Mouse (Mus musculus) heart, embryonic 13.5 days (tissue): Measurements from ENCODE around the gene Traip. TPM values are rescaled to one million over a fixed set of nuclear protein-coding genes. Genes with fewer than 3 reads are reported as not detected.
"Not testable (repeated sequence)": the region's sequence is repeated elsewhere in the genome, so short reads cannot be mapped to it uniquely, and the experiment has no call there.

Source experiments
- ATAC-seq: fragments of 200-750 bp; cut with Nextera tagmentation; 2 replicates; pipeline ENCODE4 v1.8.0; 2017; ENCODE audit warnings: moderate TSS enrichment; ENCODE audit not compliant: insufficient number of reproducible peaks, low FRiP score, low TSS enrichment; ENCODE audit errors: extremely low read depth
- H3K27ac ChIP-seq: fragments of 300-500 bp; sonication (generic); replicated peaks from 2 replicates; pipeline ENCODE4 v1.5.1; 2015; ENCODE audit warnings: moderate library complexity, mild to moderate bottlenecking, inconsistent platforms
- H3K27me3 ChIP-seq: fragments of 300-500 bp; sonication (generic); replicated peaks from 2 replicates; pipeline ENCODE4 v1.6.1; 2015; ENCODE audit warnings: mild to moderate bottlenecking, inconsistent platforms
- H3K36me3 ChIP-seq: fragments of 300-500 bp; sonication (generic); 2 replicates; pipeline ENCODE4 v1.6.1; 2015; ENCODE audit warnings: mild to moderate bottlenecking, inconsistent platforms
- H3K4me1 ChIP-seq: fragments of 300-500 bp; sonication (generic); 2 replicates; pipeline ENCODE4 v1.6.1; 2015; ENCODE audit warnings: inconsistent platforms
- H3K4me2 ChIP-seq: fragments of 300-500 bp; sonication (generic); 2 replicates; pipeline ENCODE4 v1.6.1; 2015; ENCODE audit warnings: inconsistent platforms, mild to moderate bottlenecking, moderate library complexity
- H3K4me3 ChIP-seq: fragments of 300-500 bp; sonication (generic); 2 replicates; pipeline ENCODE4 v1.5.1; 2015; ENCODE audit warnings: moderate library complexity, mild to moderate bottlenecking, inconsistent platforms
- H3K9ac ChIP-seq: fragments of 300-500 bp; sonication (generic); 2 replicates; pipeline ENCODE4 v1.6.1; 2015; ENCODE audit warnings: inconsistent platforms, mild to moderate bottlenecking, moderate library complexity
- H3K9me3 ChIP-seq: fragments of 300-500 bp; sonication (generic); 2 replicates; pipeline ENCODE4 v1.6.1; 2016; ENCODE audit warnings: inconsistent platforms
- WGBS: fragments of 180-500 bp; shearing (Covaris S2); methylation state at CpG from one replicate; pipeline ENCODE4 v1.1.7; 2015; ENCODE audit warnings: mixed read lengths; 5-methylcytosine and 5-hydroxymethylcytosine counted together
- polyA plus RNA-seq: library from polyadenylated mRNA; unstranded; fragments of >200 nt; fragmentation: Nextera tagmentation; extraction: Ambion mirVana; gene quantifications from 2 replicates; pipeline ENCODE4 v1.2.1, GENCODE M21; 2015

Traip gene
- polyA plus RNA-seq, 1 experiment from 2014 or later, result 11.9 TPM

DNA sequence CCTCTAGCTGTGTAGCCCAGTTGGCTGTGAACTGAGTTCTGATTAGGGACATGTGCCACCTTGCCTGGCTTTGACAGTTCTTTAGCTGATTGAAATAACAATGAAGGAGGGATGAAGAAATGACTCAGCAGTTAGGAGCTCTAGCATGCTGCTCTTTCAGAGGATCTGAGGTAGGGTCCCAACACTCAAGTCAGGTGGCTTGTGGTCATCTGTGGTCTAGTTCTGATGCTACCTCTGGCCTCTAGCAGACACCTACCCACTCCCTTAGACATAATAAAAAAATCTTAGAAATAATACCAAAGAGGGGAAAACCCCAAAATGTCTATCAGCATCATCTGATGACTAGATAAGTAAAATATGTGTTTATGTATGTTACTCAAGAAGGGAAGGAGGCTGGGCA, 60.4 kb downstream of the Traip start:
- peaks cover 19% of the 10 kb centered on the region for H3K4me1 ChIP-seq
- no peaks in the 10 kb centered on the region for H3K9me3 ChIP-seq
- no peak overlapping the region for H3K9ac ChIP-seq
- no peak overlapping the region for H3K27ac ChIP-seq
- no peak overlapping the region for H3K4me3 ChIP-seq
- H3K36me3 ChIP-seq, result peaks cover 23% of the 10 kb centered on the region
- no peak; the same call in 1 of the 2 replicates for ATAC-seq
- no peak overlapping the region for H3K4me2 ChIP-seq
- H3K27me3 ChIP-seq, result no peaks in the 10 kb centered on the region

DNA sequence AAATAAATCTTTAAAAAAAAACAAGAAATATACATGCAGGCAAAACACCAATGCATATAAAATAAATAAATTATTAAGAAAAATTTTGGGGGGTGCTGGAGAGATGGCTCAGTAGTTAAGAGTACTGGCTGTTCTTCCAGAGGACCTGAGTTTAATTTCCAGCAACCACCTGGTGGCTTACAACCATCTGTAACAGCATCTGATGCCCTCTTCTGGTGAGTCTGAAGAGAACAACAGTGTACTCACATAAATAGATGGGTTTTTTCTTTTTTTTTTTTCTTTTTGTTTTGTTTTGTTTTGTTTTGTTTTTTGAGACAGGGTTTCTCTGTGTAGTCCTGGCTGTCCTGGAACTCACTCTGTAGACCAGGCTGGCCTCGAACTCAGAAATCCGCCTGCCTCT, 63.6 kb downstream of the Traip start:
- H3K4me2 ChIP-seq, H3K4me1 ChIP-seq, H3K9ac ChIP-seq, H3K9me3 ChIP-seq, ATAC-seq, H3K27me3 ChIP-seq, H3K27ac ChIP-seq, H3K4me3 ChIP-seq: not testable (repeated sequence)
- 92% methylated on average over 2 of the region's 2 CpGs for whole genome bisulfite sequencing
- peaks cover 34% of the 10 kb centered on the region for H3K36me3 ChIP-seq

- Histone ChIP-seq H3K27me3 (no peaks in the 10 kb centered on the region), H3K4me2 (no peak overlapping the region), H3K9ac (no peak overlapping the region), H3K4me1 (peaks cover 28% of the 10 kb centered on the region), H3K36me3 (peaks cover 31% of the 10 kb centered on the region), H3K27ac (no peak overlapping the region), H3K4me3 (no peak overlapping the region), H3K9me3 (no peaks in the 10 kb centered on the region)
- no peak for ATAC-seq
- WGBS, result 74% methylated on average over 3 of the region's 3 CpGs
Observed at GRCm38 (mm10) chr9:108017127-108017526, 67.2 kb downstream of the Traip start.

GRCm38 (mm10) chr9:108020741-108021140, 70.8 kb downstream of the Traip start:
- no peak for ATAC-seq
- no peaks in the 10 kb centered on the region for H3K9me3 ChIP-seq
- peaks cover 29% of the 10 kb centered on the region for H3K36me3 ChIP-seq
- H3K4me2 ChIP-seq, result peak overlapping the region; percentile 52
- WGBS, result 83% methylated on average over 1 of the region's 1 CpGs
- no peak overlapping the region; the same call in 1 of the 2 replicates for H3K9ac ChIP-seq
- H3K4me1 ChIP-seq, result peaks cover 26% of the 10 kb centered on the region
- no peak overlapping the region for H3K4me3 ChIP-seq
- H3K27ac ChIP-seq, result peak overlapping the region; percentile 71
- H3K27me3 ChIP-seq, result no peaks in the 10 kb centered on the region

Other genes starting within 250 kb of the Traip start
- gene Sema3f, start 239.7 kb upstream of the Traip start, polyA plus RNA-seq, result 4.5 and 6.3 TPM in 2 replicates
- 121 and 125 TPM in 2 replicates for gene Rbm5, start 179.1 kb upstream of the Traip start, polyA plus RNA-seq
- gene Rbm6, start 76.9 kb upstream of the Traip start, polyA plus RNA-seq, result 46.5 and 48.4 TPM in 2 replicates
- gene Mon1a, start 62.0 kb upstream of the Traip start, polyA plus RNA-seq, result 8.1 and 9.1 TPM in 2 replicates
- 2.7 and 4.1 TPM in 2 replicates for gene Mst1r, start 43.3 kb upstream of the Traip start, polyA plus RNA-seq
- gene Actl11, start 21.7 kb upstream of the Traip start, polyA plus RNA-seq, result not detected in 2 replicates
- gene Camkv, start 14.5 kb upstream of the Traip start, polyA plus RNA-seq, result 0.63 and 1.0 TPM in 2 replicates
- 31.7 and 35.0 TPM in 2 replicates for gene Uba7, start 25.4 kb downstream of the Traip start, polyA plus RNA-seq
- gene Gm20661, start 32.9 kb downstream of the Traip start, polyA plus RNA-seq, result 3.8 and 4.6 TPM in 2 replicates
- gene Inka1, start 35.7 kb downstream of the Traip start, polyA plus RNA-seq, result 50.6 and 52.7 TPM in 2 replicates
- gene Cdhr4, start 42.4 kb downstream of the Traip start, polyA plus RNA-seq, result 7.6 and 7.7 TPM in 2 replicates
- 0.71 TPM in 1 of 2 replicates, not detected in the other for gene Gm20662, start 46.2 kb downstream of the Traip start, polyA plus RNA-seq
- 37.0 and 40.7 TPM in 2 replicates for gene Ip6k1, start 52.4 kb downstream of the Traip start, polyA plus RNA-seq
- 21.4 and 23.3 TPM in 2 replicates for gene Gmppb, start 99.1 kb downstream of the Traip start, polyA plus RNA-seq
- 1.9 and 2.3 TPM in 2 replicates for gene Amigo3, start 103.0 kb downstream of the Traip start, polyA plus RNA-seq
- gene Mst1, start 130.3 kb downstream of the Traip start, polyA plus RNA-seq, result 0.20 and 0.59 TPM in 2 replicates
- 29.4 and 30.9 TPM in 2 replicates for gene Rnf123, start 133.2 kb downstream of the Traip start, polyA plus RNA-seq
- gene Apeh, start 144.5 kb downstream of the Traip start, polyA plus RNA-seq, result 51.3 and 62.5 TPM in 2 replicates
- gene Bsn, start 240.2 kb downstream of the Traip start, polyA plus RNA-seq, result 0.32 and 0.36 TPM in 2 replicates